Mouse (Mus musculus) retina, adult 2 months (tissue): ENCODE results near the gene Cd36.
A peak's percentile ranks its signal among the peaks of the same experiment; 100 is the strongest.

Source experiments
- DNase-seq: peaks from one replicate; pipeline ENCODE4 v3.0.0-alpha.2; 2012; ENCODE audit warnings: low read depth, low spot score

Gene Cd36

GRCm38 (mm10) chr5:17806774-17807377, 81.7 kb downstream of the Cd36 start:
- DNase-seq = no peak

- DNase-seq = peak; percentile 56
These were observed 112.0 kb downstream of the Cd36 start for GRCm38 (mm10) chr5:17776571-17776970.

- DNase-seq = no peak
These were observed 118.3 kb downstream of the Cd36 start for GRCm38 (mm10) chr5:17770328-17770727.

- DNase-seq = peak; percentile 11
These were observed 122.5 kb downstream of the Cd36 start for GRCm38 (mm10) chr5:17766006-17766677.

GRCm38 (mm10) chr5:17753471-17754005, 135.1 kb downstream of the Cd36 start:
- DNase-seq = no peak

- DNase-seq = no peak
These were observed 140.3 kb downstream of the Cd36 start for GRCm38 (mm10) chr5:17748293-17748692.

- DNase-seq = no peak
These were observed 141.5 kb downstream of the Cd36 start for GRCm38 (mm10) chr5:17747143-17747542.

- DNase-seq = no peak
These were observed 142.1 kb downstream of the Cd36 start for GRCm38 (mm10) chr5:17746520-17746919.

- DNase-seq = no peak
These were observed 148.8 kb downstream of the Cd36 start for GRCm38 (mm10) chr5:17739805-17740204.
